ENCODE assay signal across 19 mouse cellular contexts in the genomic region with DNA sequence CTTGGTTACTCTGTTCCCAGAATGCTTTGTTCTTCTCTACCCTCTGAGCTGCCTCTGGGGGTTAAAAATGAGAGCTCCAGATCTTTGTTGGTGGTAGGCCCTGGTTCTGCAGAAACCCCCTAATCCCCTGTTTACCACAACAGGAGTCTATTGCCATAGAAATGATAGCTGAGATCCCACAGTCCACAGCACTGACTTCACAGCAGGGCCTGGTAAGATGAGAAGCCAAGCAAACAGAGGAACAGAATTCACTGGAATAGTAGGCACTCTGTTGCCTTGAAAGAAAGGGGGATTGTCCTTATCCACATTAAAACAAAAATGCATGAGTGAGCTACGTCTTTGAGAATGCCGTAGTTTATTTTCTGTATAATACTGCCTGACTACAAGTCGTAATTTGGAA. TPM values are rescaled to one million over a fixed set of nuclear protein-coding genes. Genes with fewer than 3 reads are reported as not detected.
DNase-seq lines count a peak whose midpoint lies in the region; ATAC-seq and TF ChIP-seq lines count a peak whose summit lies in the region.
"Had no signal": no experiment of that assay in that cellular context is flagged by ENCODE, and none has a peak within 500 bp of the region (broad histone marks: within the 10 kb centered on the region; RNA-seq: fewer than 3 reads in every experiment).

No protein-coding gene starts in this region.

- TF ChIP-seq POLR2A in brain, embryonic 14.5 days (IDR thresholded peaks at IDR 0.05; ENCODE audit: borderline replicate concordance, extremely low read depth, insufficient read depth, insufficient read length, poor library complexity, severe bottlenecking), result no peak
- TF ChIP-seq POLR2A in limb, embryonic 14.5 days (IDR thresholded peaks at IDR 0.05; ENCODE audit: borderline replicate concordance, extremely low read depth, insufficient read depth, insufficient read length), result no peak

- WGBS in hindbrain, embryonic 11.5 days, result 49% methylated on average over 3 of the region's 3 CpGs
- WGBS in hindbrain, embryonic 16.5 days, result 43% methylated on average over 3 of the region's 3 CpGs
- 37% methylated on average over 3 of the region's 3 CpGs for WGBS in embryonic facial prominence, embryonic 10.5 days
- WGBS in limb, embryonic 14.5 days, result 40% methylated on average over 3 of the region's 3 CpGs

- no peaks in the 10 kb centered on the region for H3K36me3 ChIP-seq in hindbrain, embryonic 11.5 days (ENCODE audit: control insufficient read depth, insufficient read depth, low read length)
- H3K36me3 ChIP-seq in hindbrain, embryonic 16.5 days (ENCODE audit: control insufficient read depth, insufficient read depth, low read length), result no peaks in the 10 kb centered on the region
- H3K36me3 ChIP-seq in embryonic facial prominence, embryonic 10.5 days (replicated peaks), result no peaks in the 10 kb centered on the region
- no peaks in the 10 kb centered on the region for H3K36me3 ChIP-seq in limb, embryonic 14.5 days (ENCODE audit: control insufficient read depth, insufficient read depth, low read length)
- H3K36me3 ChIP-seq: embryonic facial prominence, embryonic 12.5 days; liver, embryonic 15.5 days; stomach, embryonic 15.5 days had no signal

- no peak overlapping the region for H3K4me2 ChIP-seq in hindbrain, embryonic 11.5 days (replicated peaks; ENCODE audit: low read depth, low read length)
- no peak overlapping the region for H3K4me2 ChIP-seq in hindbrain, embryonic 16.5 days (ENCODE audit: low read length)
- no peak overlapping the region for H3K4me2 ChIP-seq in limb, embryonic 14.5 days (replicated peaks; ENCODE audit: low read depth, low read length, severe bottlenecking)
- H3K4me2 ChIP-seq: embryonic facial prominence, embryonic 12.5 days; liver, embryonic 15.5 days; stomach, embryonic 15.5 days had no signal

- H3K9me3 ChIP-seq in hindbrain, embryonic 11.5 days (ENCODE audit: control insufficient read depth, low read length), result no peaks in the 10 kb centered on the region
- no peaks in the 10 kb centered on the region for H3K9me3 ChIP-seq in hindbrain, embryonic 16.5 days (ENCODE audit: control insufficient read depth, low read length)
- H3K9me3 ChIP-seq in embryonic facial prominence, embryonic 10.5 days, result no peaks in the 10 kb centered on the region
- no peaks in the 10 kb centered on the region for H3K9me3 ChIP-seq in limb, embryonic 14.5 days (ENCODE audit: control insufficient read depth, low read length)
- H3K9me3 ChIP-seq: embryonic facial prominence, embryonic 12.5 days; liver, embryonic 15.5 days; stomach, embryonic 15.5 days had no signal

- no peaks in the 10 kb centered on the region for H3K4me1 ChIP-seq in hindbrain, embryonic 11.5 days (replicated peaks; ENCODE audit: control insufficient read depth, insufficient read depth, low read length)
- no peaks in the 10 kb centered on the region for H3K4me1 ChIP-seq in hindbrain, embryonic 16.5 days (ENCODE audit: control insufficient read depth, insufficient read depth, low read depth, low read length)
- peaks cover 11% of the 10 kb centered on the region for H3K4me1 ChIP-seq in embryonic facial prominence, embryonic 10.5 days
- no peaks in the 10 kb centered on the region for H3K4me1 ChIP-seq in limb, embryonic 14.5 days (ENCODE audit: control insufficient read depth, insufficient read depth, low read length)
- H3K4me1 ChIP-seq: embryonic facial prominence, embryonic 12.5 days; liver, embryonic 15.5 days; stomach, embryonic 15.5 days had no signal

- no peaks in the 10 kb centered on the region for H3K27me3 ChIP-seq in hindbrain, embryonic 11.5 days (ENCODE audit: control insufficient read depth, insufficient read depth, low read length)
- H3K27me3 ChIP-seq in hindbrain, embryonic 16.5 days (replicated peaks; ENCODE audit: control insufficient read depth, insufficient read depth, low read length), result no peaks in the 10 kb centered on the region
- no peaks in the 10 kb centered on the region for H3K27me3 ChIP-seq in embryonic facial prominence, embryonic 10.5 days (replicated peaks; ENCODE audit: low read depth, poor library complexity, severe bottlenecking)
- H3K27me3 ChIP-seq in limb, embryonic 14.5 days (ENCODE audit: control insufficient read depth, insufficient read depth, low read length), result no peaks in the 10 kb centered on the region
- H3K27me3 ChIP-seq: embryonic facial prominence, embryonic 12.5 days; liver, embryonic 15.5 days; stomach, embryonic 15.5 days had no signal

- H3K4me3 ChIP-seq in hindbrain, embryonic 11.5 days (ENCODE audit: low read depth, low read length), result no peak overlapping the region
- H3K4me3 ChIP-seq in hindbrain, embryonic 16.5 days (ENCODE audit: low read length), result no peak overlapping the region
- no peak overlapping the region for H3K4me3 ChIP-seq in embryonic facial prominence, embryonic 10.5 days
- no peak overlapping the region for H3K4me3 ChIP-seq in limb, embryonic 14.5 days (replicated peaks; ENCODE audit: low read length)
- H3K4me3 ChIP-seq: embryonic facial prominence, embryonic 12.5 days; liver, embryonic 15.5 days; stomach, embryonic 15.5 days had no signal

- no peak for ATAC-seq in hindbrain, embryonic 11.5 days (ENCODE audit: low FRiP score)
- no peak for ATAC-seq in hindbrain, embryonic 16.5 days
- peak; percentile 77; the same call in 1 of the 2 replicates for ATAC-seq in limb, embryonic 14.5 days (ENCODE audit: low FRiP score, low read depth)
- no peak for ATAC-seq in megakaryocyte, adult 5-6 weeks (ENCODE audit: poor library complexity, severe bottlenecking)

- no peak overlapping the region for H3K27ac ChIP-seq in hindbrain, embryonic 11.5 days (ENCODE audit: low read depth, low read length)
- H3K27ac ChIP-seq in hindbrain, embryonic 16.5 days (ENCODE audit: low read depth, low read length), result no peak overlapping the region
- H3K27ac ChIP-seq in embryonic facial prominence, embryonic 10.5 days (replicated peaks), result peak overlapping the region; percentile 24; the same call in 1 of the 2 replicates
- no peak overlapping the region for H3K27ac ChIP-seq in limb, embryonic 14.5 days (replicated peaks; ENCODE audit: low read depth, low read length)
- H3K27ac ChIP-seq: embryonic facial prominence, embryonic 12.5 days; liver, embryonic 15.5 days; stomach, embryonic 15.5 days had no signal

- no peak overlapping the region for H3K9ac ChIP-seq in hindbrain, embryonic 11.5 days (ENCODE audit: low read depth, low read length)
- H3K9ac ChIP-seq in hindbrain, embryonic 16.5 days (ENCODE audit: low read depth, low read length), result no peak overlapping the region
- H3K9ac ChIP-seq in limb, embryonic 14.5 days (ENCODE audit: low read depth, low read length, severe bottlenecking), result no peak overlapping the region
- H3K9ac ChIP-seq: embryonic facial prominence, embryonic 12.5 days; liver, embryonic 15.5 days; stomach, embryonic 15.5 days had no signal

- no peak for TF ChIP-seq CTCF in brain, embryonic 14.5 days (IDR thresholded peaks at IDR 0.05; ENCODE audit: borderline replicate concordance, extremely low read depth, insufficient read depth, insufficient read length)

- peak; percentile 17 for DNase-seq in hindbrain, embryonic 11.5 days (ENCODE audit: low spot score)
- DNase-seq in brain, embryonic 14.5 days (ENCODE audit: low read depth), result peak; percentile 62
- DNase-seq in embryonic facial prominence, embryonic 10.5 days (ENCODE audit: low spot score), result peak; percentile 20
- DNase-seq in limb, embryonic 14.5 days (ENCODE audit: low spot score), result peak; percentile 28
- DNase-seq in c-Kit-positive CD71-positive TER-119-positive erythroid progenitor cells, embryonic 14.5 days (ENCODE audit: low spot score), result no peak
- DNase-seq in cerebellum, postnatal 36 days, result no peak
- DNase-seq: adrenal gland, adult 2 months; cerebellum, adult 9-10 months; kidney, adult 2 months; kidney, postnatal 4 days had no signal

RNA-seq across cellular contexts. Expression of gene Musk, which starts 41.0 kb away (rescaled TPM):
- 0.42 and 0.48 TPM in 2 replicates for polyA plus RNA-seq in hindbrain, embryonic 11.5 days (2014; fragmentation: Nextera tagmentation; extraction: Ambion mirVana)
- 0.09 and 0.24 TPM in 2 replicates for polyA plus RNA-seq in hindbrain, embryonic 16.5 days (2015; fragmentation: Nextera tagmentation; extraction: Ambion mirVana)
- polyA plus RNA-seq in brain, embryonic 14.5 days (2012; rRNA removed), result 0.03 and 0.10 TPM in 2 replicates
- polyA plus RNA-seq in embryonic facial prominence, embryonic 10.5 days (2016; fragmentation: Nextera tagmentation; extraction: Ambion mirVana), result 0.08 and 0.22 TPM in 2 replicates
- 3.3 and 4.0 TPM in 2 replicates for polyA plus RNA-seq in limb, embryonic 14.5 days (2012; rRNA removed)
- polyA plus RNA-seq in limb, embryonic 14.5 days (2014; fragmentation: Nextera tagmentation; extraction: Ambion mirVana), result 8.5 and 9.7 TPM in 2 replicates
- total RNA-seq in megakaryocyte, adult 5-6 weeks (2015), result not detected in 2 replicates
- not detected in 2 replicates for total RNA-seq in megakaryocyte, adult 5-6 weeks (2017)
- total RNA-seq: ES-E14; hematopoietic stem cell, adult 5-6 weeks; monocyte, adult 5-6 weeks had no signal
- polyA plus RNA-seq: heart, embryonic 14.5 days had no signal

Comparison
In these comparisons a context has a peak if more than half of its experiments do, and no peak if none do; other contexts are left out.
1. DNase-seq: peak in hindbrain, embryonic 11.5 days (single experiment), brain, embryonic 14.5 days (single experiment), embryonic facial prominence, embryonic 10.5 days (single experiment) and limb, embryonic 14.5 days (single experiment); none in c-Kit-positive CD71-positive TER-119-positive erythroid progenitor cells, embryonic 14.5 days (single experiment) and cerebellum, postnatal 36 days (0 of 2).